Mouse (Mus musculus): Measurements from ENCODE around the gene Mgme1. TPM values are rescaled to one million over a fixed set of nuclear protein-coding genes. Genes with fewer than 3 reads are reported as not detected.
A peak's percentile ranks its signal among the peaks of the same experiment; 100 is the strongest.

Mgme1 gene
- 18.5 and 25.0 TPM in 2 replicates for polyA plus RNA-seq (2016; fragmentation: Nextera tagmentation; extraction: Ambion mirVana)

- Histone ChIP-seq H3K36me3 (peaks cover 24% of the 10 kb centered on the region; the same call in 1 of the 2 replicates), H3K4me3 (peak within 1 kb of the TSS; percentile 92), H3K9me3 (no peaks in the 10 kb centered on the region), H3K4me1 (replicated peaks) (peaks cover 49% of the 10 kb centered on the region), H3K27ac (peak within 1 kb of the TSS; percentile 98), H3K27me3 (ENCODE audit: insufficient read depth, poor library complexity, severe bottlenecking) (no peaks in the 10 kb centered on the region)
- under 1% methylated on average over 93 of the region's 93 CpGs for WGBS
- DNase-seq (ENCODE audit: low spot score), result peak; percentile 96
Measured at GRCm38 (mm10) chr2:144270507-144271420, at the start of gene Mgme1, which contains the start of gene Snx5. Mgme1 (plus strand) TSS chr2:144270663. Snx5 (minus strand) TSS chr2:144270906.

GRCm38 (mm10) chr2:144224351-144224750 is 46.1 kb upstream of the Mgme1 start:
- Histone ChIP-seq H3K36me3 (no peaks in the 10 kb centered on the region), H3K9me3 (peaks cover 8% of the 10 kb centered on the region; the same call in 1 of the 2 replicates), H3K4me3 (no peak overlapping the region), H3K4me1 (replicated peaks) (peaks cover 13% of the 10 kb centered on the region; the same call in 1 of the 2 replicates), H3K27me3 (ENCODE audit: insufficient read depth, poor library complexity, severe bottlenecking) (no peaks in the 10 kb centered on the region), H3K27ac (no peak overlapping the region)
- DNase-seq (ENCODE audit: low spot score), result no peak
- 68% methylated on average over 12 of the region's 12 CpGs for WGBS

GRCm38 (mm10) chr2:144226906-144227586 is 43.4 kb upstream of the Mgme1 start:
- WGBS, result 83% methylated on average over 12 of the region's 12 CpGs
- no peak overlapping the region for H3K4me3 ChIP-seq
- peaks cover 13% of the 10 kb centered on the region for H3K4me1 ChIP-seq (replicated peaks)
- no peaks in the 10 kb centered on the region for H3K27me3 ChIP-seq (ENCODE audit: insufficient read depth, poor library complexity, severe bottlenecking)
- no peak for DNase-seq (ENCODE audit: low spot score)
- H3K36me3 ChIP-seq, result no peaks in the 10 kb centered on the region
- no peak overlapping the region for H3K27ac ChIP-seq
- H3K9me3 ChIP-seq, result peaks cover 8% of the 10 kb centered on the region; the same call in 1 of the 2 replicates

GRCm38 (mm10) chr2:144228521-144229346 is 41.7 kb upstream of the Mgme1 start:
- no peak overlapping the region for H3K4me3 ChIP-seq
- no peak for DNase-seq (ENCODE audit: low spot score)
- no peaks in the 10 kb centered on the region for H3K36me3 ChIP-seq
- H3K27me3 ChIP-seq (ENCODE audit: insufficient read depth, poor library complexity, severe bottlenecking), result no peaks in the 10 kb centered on the region
- H3K27ac ChIP-seq, result no peak overlapping the region
- H3K9me3 ChIP-seq, result peaks cover 8% of the 10 kb centered on the region; the same call in 1 of the 2 replicates
- peaks cover 13% of the 10 kb centered on the region for H3K4me1 ChIP-seq (replicated peaks)
- 78% methylated on average over 12 of the region's 12 CpGs for WGBS

- H3K4me3 ChIP-seq, result no peak overlapping the region
- 91% methylated on average over 14 of the region's 14 CpGs for WGBS
- H3K27me3 ChIP-seq (ENCODE audit: insufficient read depth, poor library complexity, severe bottlenecking), result no peaks in the 10 kb centered on the region
- no peaks in the 10 kb centered on the region for H3K36me3 ChIP-seq
- peaks cover 8% of the 10 kb centered on the region; the same call in 1 of the 2 replicates for H3K9me3 ChIP-seq
- H3K27ac ChIP-seq, result no peak overlapping the region
- DNase-seq (ENCODE audit: low spot score), result no peak
- H3K4me1 ChIP-seq (replicated peaks), result peaks cover 7% of the 10 kb centered on the region
Measured at GRCm38 (mm10) chr2:144229647-144230046, 40.8 kb upstream of the Mgme1 start.

- Histone ChIP-seq H3K27ac (no peak overlapping the region), H3K9me3 (peaks cover 11% of the 10 kb centered on the region; the same call in 1 of the 2 replicates), H3K27me3 (ENCODE audit: insufficient read depth, poor library complexity, severe bottlenecking) (no peaks in the 10 kb centered on the region), H3K4me1 (replicated peaks) (peaks cover 5% of the 10 kb centered on the region), H3K36me3 (no peaks in the 10 kb centered on the region), H3K4me3 (no peak overlapping the region)
- WGBS, result 72% methylated on average over 7 of the region's 7 CpGs
- DNase-seq (ENCODE audit: low spot score), result no peak
Measured at GRCm38 (mm10) chr2:144230498-144230897, 40.0 kb upstream of the Mgme1 start.

- 81% methylated on average over 5 of the region's 5 CpGs for WGBS
- H3K27ac ChIP-seq, result no peak overlapping the region
- H3K4me3 ChIP-seq, result no peak overlapping the region
- no peaks in the 10 kb centered on the region for H3K27me3 ChIP-seq (ENCODE audit: insufficient read depth, poor library complexity, severe bottlenecking)
- no peaks in the 10 kb centered on the region for H3K36me3 ChIP-seq
- no peak for DNase-seq (ENCODE audit: low spot score)
- H3K9me3 ChIP-seq, result peaks cover 11% of the 10 kb centered on the region; the same call in 1 of the 2 replicates
- peaks cover 12% of the 10 kb centered on the region for H3K4me1 ChIP-seq (replicated peaks)
Measured at GRCm38 (mm10) chr2:144231115-144231514, 39.3 kb upstream of the Mgme1 start.

- 0 out of 2 replicates have a peak, but pooled peaks cover 3% of the 10 kb centered on the region for H3K9me3 ChIP-seq
- no peak overlapping the region for H3K4me3 ChIP-seq
- no peak for DNase-seq (ENCODE audit: low spot score)
- H3K27ac ChIP-seq, result no peak overlapping the region
- H3K36me3 ChIP-seq, result no peaks in the 10 kb centered on the region
- WGBS, result 57% methylated on average over 3 of the region's 3 CpGs
- H3K4me1 ChIP-seq (replicated peaks), result peaks cover 8% of the 10 kb centered on the region
- no peaks in the 10 kb centered on the region for H3K27me3 ChIP-seq (ENCODE audit: insufficient read depth, poor library complexity, severe bottlenecking)
Measured at GRCm38 (mm10) chr2:144233534-144233933, 36.9 kb upstream of the Mgme1 start.

- H3K27me3 ChIP-seq (ENCODE audit: insufficient read depth, poor library complexity, severe bottlenecking), result no peaks in the 10 kb centered on the region
- no peak overlapping the region for H3K4me3 ChIP-seq
- peak; percentile 40 for DNase-seq (ENCODE audit: low spot score)
- 0 out of 2 replicates have a peak, but pooled peaks cover 3% of the 10 kb centered on the region for H3K9me3 ChIP-seq
- H3K27ac ChIP-seq, result no peak overlapping the region
- WGBS, result 60% methylated on average over 3 of the region's 3 CpGs
- H3K36me3 ChIP-seq, result no peaks in the 10 kb centered on the region
- H3K4me1 ChIP-seq (replicated peaks), result peaks cover 14% of the 10 kb centered on the region
Measured at GRCm38 (mm10) chr2:144235776-144236175, 34.7 kb upstream of the Mgme1 start.

- no peaks in the 10 kb centered on the region for H3K27me3 ChIP-seq (ENCODE audit: insufficient read depth, poor library complexity, severe bottlenecking)
- DNase-seq (ENCODE audit: low spot score), result no peak
- H3K9me3 ChIP-seq, result 0 out of 2 replicates have a peak, but pooled peaks cover 3% of the 10 kb centered on the region
- H3K27ac ChIP-seq, result no peak overlapping the region
- peaks cover 14% of the 10 kb centered on the region for H3K4me1 ChIP-seq (replicated peaks)
- no peaks in the 10 kb centered on the region for H3K36me3 ChIP-seq
- no peak overlapping the region for H3K4me3 ChIP-seq
- 64% methylated on average over 9 of the region's 9 CpGs for WGBS
Measured at GRCm38 (mm10) chr2:144236791-144237584, 33.5 kb upstream of the Mgme1 start.

- WGBS, result 78% methylated on average over 6 of the region's 6 CpGs
- DNase-seq (ENCODE audit: low spot score), result no peak
- Histone ChIP-seq H3K4me1 (replicated peaks) (peaks cover 14% of the 10 kb centered on the region), H3K27ac (no peak overlapping the region; the same call in 1 of the 2 replicates), H3K9me3 (0 out of 2 replicates have a peak, but pooled peaks cover 3% of the 10 kb centered on the region), H3K36me3 (no peaks in the 10 kb centered on the region), H3K27me3 (ENCODE audit: insufficient read depth, poor library complexity, severe bottlenecking) (no peaks in the 10 kb centered on the region), H3K4me3 (no peak overlapping the region)
Measured at GRCm38 (mm10) chr2:144238341-144238740, 32.1 kb upstream of the Mgme1 start.
